Mouse (Mus musculus) fibroblast of lung, adult 2 months (primary cell): ENCODE measurements around the gene Lyz1.
"Not testable (repeated sequence)": the region's sequence is repeated elsewhere in the genome, so short reads cannot be mapped to it uniquely, and the experiment has no call there.

Experiments
- DNase-seq: peaks from one replicate; pipeline ENCODE4 v3.0.0-alpha.2; 2011; ENCODE audit warnings: low read depth

Lyz1 gene

DNA sequence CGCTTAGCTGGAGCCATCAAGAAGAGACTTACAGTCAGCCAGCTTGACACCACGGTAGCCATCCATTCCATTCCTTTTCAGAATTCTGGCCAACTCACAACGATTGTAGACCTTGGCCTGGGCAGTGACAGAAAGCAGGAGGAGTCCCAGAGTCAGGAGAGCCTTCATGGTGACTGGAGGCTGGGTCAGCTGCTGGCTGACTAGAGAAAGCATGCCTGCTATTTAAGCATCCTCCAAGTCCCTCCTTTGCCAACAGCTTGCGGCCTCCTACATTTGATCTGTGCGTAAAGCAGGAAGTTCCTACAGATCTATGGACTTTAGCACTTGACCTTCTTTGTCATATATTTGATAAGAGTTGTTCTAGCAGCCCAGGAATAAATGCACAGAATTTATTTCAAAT, at the start of gene Lyz1:
Gene Lyz1, minus strand, starts transcription at position 198 of the 400 bp plus-strand sequence.
- no peak for DNase-seq

DNA sequence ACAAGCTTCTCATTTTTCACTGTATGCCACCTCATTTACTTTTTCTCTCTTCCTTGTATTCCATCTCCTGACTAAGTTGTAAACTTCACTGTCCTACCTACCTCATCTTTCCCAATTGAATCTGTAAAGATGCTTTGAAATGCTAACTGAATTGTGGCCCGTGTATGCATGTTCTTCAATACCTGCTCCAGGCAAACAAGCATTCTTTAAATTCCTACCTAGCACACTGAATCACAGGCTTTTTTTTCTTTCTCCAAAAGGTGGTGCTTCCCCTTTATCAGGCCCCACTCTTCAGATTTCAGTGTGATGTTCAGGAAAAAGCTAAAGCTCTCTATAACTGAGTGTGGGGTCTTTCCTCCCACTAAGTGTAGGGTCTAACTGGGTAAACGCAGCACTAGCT, 49.7 kb upstream of the Lyz1 start:
- DNase-seq = no peak

DNA sequence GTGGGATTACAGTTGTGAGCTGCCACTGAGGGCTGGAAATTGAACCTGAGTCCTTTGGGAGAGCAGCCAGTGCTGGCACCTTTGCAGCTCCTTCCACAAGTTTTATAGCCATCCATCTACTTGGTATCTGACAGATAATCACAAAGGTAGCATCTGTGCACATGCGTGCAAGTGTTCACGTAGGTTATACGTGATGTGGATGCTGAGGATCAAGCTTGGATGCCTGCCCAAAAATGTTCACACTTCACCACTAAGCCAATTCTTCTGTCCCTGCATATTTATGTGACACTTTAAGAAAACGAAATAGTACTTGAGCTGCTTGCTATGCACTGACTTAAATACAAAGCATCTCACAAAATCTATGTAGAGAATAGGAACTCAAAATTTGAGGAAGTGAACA, 48.4 kb upstream of the Lyz1 start:
- DNase-seq = no peak

DNA sequence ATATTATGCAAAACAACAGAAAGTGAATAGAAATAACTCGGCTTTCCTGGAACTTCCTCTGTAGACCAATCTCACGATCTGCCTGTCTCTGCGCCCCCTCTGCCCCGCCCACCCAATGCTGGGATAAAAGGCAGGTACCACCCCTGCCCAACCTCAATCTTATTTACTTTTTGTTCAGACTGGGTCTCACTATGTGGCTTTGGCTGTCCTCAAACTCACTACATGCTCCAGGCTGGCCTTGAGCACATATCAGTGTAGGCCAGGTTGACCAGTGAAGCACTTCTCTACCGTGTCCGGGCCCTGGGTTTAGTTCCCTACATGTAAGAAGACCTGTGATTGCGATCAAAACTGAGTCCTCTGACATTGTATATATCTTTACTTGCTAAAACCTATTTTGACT, 46.6 kb upstream of the Lyz1 start:
- DNase-seq = no peak

DNA sequence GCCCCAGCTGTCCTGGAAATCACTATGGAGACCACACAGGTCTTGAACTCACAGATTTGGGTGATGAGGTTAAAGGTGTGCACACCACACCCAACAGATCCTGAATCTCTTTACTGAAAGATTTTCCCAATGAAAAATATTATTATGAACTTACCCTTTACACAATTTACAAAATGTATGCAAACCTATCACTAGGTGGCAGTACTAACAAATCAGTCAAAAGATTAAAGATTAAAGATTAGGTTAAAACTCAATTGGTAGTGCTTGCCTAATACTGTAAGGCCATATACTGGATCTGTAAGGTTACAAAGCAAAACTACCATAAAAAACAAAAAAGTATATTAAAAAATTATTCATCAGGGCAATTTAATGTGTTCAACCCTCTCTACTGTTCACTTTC, 45.3 kb upstream of the Lyz1 start:
- DNase-seq = no peak

DNA sequence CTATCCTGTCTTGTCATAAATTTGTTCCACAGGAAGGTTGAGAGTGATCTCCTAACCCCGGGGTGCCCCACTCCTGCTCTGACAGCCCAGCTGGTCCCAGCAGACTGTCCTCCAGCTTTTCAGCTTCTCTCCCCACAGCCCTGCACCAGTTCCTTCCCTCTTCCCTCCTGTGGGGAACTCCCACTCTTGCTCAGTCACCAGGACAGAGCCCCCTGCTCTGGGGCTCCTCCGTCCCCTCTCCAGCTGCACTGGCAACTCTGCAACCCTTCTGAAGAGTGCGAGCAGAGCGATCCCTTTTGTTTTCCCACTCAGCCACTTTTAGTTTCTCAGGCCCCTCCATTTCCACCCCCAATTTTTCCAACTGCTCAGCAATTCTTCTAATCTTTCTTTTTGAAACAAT, 43.0 kb upstream of the Lyz1 start:
- DNase-seq = no peak

DNA sequence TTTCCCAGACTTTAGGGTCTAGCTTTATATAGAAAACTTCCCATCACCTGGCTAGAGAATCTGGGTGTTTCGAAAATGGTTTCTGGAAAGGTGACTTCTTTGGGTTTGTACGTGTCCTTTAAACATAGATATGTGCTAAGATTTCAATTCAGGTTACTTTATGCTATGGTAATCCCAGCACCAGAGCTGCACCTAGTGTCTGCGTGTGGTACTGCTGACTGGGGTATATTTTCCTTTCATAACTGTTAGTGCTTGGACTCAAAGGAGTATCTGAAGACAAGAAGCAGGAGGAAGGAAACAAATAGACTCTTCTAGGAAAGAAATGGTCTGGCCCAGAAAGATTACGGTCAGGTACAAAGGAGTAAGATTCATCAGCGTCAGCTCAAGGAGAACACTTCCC, 37.9 kb upstream of the Lyz1 start:
- DNase-seq = no peak

DNA sequence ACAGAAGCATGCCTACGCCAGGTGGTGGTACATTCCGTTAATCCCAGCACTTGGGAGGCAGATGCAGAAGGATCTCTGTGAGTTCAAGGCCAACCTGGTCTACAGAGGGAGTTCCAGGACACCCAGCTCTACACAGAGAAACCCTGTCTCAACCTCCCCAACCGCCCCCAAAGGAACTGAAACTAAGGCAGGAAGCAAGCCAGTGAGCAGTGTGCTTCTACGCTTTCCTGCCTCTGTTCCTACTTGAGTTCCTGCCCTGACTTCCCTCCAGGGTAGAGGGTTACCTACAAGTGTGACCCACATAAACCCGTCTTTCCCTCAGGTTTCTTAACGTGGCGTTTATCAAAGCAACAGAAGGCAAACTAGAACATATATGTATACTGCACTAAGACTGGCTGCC, 31.1 kb upstream of the Lyz1 start:
- DNase-seq = no peak

DNA sequence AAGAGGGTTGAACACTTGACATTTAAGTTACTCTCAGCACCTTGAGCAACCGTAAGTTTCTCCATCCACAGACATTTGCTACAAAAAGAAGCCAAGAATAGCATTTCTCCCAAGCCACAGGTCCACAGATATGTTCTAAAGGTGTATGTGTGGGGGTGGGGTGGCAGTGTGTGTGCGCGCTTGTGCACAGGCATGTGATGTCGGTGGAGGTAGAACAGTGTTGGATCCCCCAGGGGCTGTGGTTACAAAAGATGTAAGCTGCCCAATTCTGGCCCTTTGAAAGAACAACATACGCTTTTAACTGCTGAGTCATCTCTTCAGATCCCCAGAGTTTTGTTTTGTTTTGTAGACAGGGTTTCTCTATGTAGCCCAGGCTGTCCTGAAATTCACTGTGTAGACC, 30.0 kb upstream of the Lyz1 start:
- no peak for DNase-seq

DNA sequence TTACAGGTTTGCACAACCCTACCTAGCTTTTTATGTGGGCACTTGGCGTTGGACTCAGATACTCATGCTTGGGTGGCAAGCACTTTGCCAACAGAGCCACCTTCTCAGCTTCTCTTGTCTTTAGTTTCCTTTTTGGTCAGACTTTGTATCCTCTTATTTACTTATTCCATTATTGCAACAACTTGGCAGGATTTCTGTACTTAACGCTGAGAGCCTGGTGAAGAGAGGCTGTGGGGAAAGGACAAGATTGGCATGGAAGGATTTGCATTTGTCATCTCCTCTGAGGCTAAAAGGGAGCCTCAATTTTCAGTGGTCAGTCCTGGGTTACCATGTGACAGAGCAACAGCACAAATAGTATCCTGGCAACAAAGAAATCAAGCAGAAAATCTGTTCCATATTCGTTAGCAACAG, 27.9 kb upstream of the Lyz1 start:
- no peak for DNase-seq

DNA sequence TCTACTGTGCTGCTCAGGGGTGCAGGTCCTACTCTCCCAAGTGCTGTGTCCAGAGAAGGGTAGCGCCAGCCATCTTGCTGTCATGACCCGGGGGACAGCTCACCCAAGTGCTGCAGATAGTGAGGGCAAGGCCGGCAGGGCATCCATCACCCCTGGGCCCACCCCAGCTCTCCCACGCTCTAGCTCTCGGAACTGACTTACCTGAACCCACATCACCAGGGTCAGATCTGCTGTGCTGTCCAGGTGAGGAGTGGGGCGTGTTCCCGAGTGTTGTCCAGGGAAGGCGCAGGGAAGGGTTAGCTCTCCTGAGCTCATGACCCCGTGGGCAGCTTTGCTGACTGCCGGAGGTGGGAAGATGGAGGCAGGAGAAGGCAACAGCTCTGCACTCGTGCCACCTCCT, 23.7 kb upstream of the Lyz1 start:
- DNase-seq = no peak

DNA sequence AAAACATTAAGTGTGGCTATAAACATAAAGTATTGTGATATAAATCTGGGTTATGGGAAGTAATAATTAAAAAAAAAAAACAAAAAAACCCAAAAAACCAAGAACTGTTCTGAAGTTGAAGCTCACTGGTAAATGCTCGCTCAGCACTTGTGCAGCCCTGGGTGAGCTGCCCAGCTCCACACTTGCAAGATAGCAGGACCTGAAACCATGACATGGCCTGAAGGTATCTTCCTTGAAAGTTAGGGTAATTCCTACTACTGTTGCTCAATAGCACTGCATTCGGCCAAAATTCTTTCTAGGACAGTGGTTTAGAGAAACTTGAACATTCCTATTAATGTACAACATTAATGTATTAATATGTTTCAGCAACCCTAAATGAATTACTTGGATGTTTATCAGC, 20.5 kb upstream of the Lyz1 start:
- no peak for DNase-seq

DNA sequence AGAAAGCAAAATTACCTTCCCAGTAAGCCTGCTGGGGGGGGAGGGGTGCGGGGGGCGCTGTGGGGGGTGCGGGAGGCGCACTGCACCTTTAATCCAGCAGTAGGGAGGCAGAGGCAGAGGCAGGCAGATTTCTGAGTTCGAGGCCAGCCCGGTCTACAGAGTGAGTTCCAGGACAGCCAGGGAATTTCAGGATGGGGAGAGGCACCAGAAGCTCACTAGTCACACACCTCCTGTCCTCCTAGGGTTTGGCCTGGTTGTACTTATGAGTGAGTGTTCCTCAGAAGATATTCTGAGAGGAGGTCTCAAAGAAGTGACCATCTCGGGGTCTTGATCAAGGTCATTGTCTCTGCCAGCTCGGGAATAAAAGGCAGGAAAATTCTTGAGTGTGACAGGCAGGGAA, 19.5 kb upstream of the Lyz1 start:
- no peak for DNase-seq

DNA sequence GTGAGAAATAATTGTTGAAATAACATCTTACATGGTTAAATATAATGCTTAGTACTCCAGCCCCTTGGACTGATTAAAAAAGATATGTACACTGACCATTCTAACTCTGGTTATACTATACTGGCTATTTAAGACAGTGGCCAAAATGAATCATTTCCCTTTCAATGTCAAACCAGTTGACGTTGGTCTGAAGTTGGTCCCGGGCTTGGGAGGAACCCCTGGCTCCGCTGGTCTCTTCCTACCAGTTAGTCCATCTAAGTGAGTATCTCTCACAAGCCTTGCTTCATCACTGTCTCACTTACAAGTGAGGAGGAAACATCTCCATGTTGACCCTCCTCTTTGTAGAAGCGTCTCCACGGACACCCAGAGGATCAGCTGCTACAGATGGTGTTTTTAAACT, 11.7 kb upstream of the Lyz1 start:
- no peak for DNase-seq

DNA sequence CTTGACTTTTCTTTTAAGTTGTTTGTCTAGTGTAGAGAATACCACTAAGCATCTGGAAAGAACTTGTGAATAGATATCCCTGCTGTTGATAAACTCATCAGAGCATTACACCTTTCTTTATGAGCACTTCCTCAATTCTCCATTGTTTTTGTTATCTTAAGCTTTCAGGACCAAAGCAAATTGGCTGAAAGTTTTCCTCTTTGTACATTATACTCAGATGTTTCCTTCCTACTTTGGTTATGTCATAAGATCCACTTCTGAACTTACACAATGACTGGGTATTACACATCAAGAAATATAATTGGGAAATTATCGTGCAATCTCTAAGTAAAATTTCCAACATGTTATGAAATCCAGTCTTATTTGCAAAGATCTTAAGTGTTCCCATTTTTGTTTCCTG, 9.0 kb upstream of the Lyz1 start:
- DNase-seq = no peak

DNA sequence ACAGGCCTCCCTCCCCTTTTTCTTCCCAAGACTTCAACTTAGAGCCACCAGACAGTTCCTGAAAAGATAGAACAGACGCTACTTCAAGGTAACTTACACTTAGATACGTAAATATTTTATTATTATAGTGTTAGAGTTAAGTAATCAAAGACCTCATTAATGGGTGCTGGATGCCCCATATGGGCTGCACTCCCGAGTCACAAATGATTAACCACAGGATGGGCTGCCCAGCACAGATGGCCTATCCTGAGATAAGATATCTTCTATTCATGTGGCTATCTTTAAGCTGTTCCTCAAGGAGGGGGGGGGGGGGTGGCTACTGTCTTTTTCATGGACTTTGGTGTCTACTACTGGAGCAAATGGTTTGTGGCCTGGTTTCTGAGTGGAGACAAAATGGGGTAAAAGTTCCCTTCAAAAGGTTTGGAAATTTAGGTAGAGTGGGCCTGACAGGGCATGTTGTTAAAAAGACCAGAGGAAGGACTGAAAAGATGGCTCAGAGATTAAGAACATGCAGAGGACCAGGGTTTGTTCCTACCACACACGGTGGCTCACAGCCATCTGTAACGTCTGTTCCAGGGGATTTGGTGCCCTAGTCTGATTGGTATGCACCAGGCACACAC, 7.3 kb upstream of the Lyz1 start:
- no peak for DNase-seq

DNA sequence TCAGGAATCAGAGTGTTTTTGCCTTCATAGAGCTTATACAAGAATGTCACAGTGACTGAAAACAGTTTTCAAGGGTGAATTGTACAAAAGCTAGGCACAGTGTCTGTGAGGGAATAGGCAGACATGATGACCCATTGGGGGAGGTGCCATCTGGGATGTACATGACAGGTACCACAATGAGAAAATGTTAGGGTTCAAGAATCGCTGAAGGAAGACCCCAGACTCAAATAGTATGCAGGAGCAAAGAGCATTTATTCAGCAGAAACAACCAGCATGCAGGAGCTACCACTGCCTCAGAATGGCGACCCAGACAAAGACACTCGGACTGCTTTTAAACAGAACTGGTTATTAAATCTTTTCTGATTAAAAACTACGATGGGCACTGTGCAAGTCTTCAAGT, 6.4 kb upstream of the Lyz1 start:
- DNase-seq = no peak

DNA sequence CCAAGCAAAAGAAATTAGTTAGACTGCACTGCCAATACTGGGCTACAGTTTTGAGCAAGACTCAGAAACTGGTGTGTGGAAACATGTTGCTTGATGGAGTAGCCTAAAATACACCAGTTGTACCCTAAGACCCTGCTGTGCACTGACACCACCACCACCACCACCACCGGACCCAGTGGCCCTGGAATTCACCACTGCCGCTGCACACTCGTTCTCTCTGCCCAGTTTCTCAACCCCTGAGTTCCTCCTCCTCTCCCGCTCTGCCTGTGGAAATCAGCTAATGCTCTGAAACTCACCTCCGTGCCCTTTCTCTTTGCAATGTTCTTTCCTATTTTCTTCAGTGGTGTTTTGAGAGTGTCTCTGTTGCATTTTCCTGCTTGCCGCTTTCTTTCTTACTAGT, 5.7 kb upstream of the Lyz1 start:
- no peak for DNase-seq

DNA sequence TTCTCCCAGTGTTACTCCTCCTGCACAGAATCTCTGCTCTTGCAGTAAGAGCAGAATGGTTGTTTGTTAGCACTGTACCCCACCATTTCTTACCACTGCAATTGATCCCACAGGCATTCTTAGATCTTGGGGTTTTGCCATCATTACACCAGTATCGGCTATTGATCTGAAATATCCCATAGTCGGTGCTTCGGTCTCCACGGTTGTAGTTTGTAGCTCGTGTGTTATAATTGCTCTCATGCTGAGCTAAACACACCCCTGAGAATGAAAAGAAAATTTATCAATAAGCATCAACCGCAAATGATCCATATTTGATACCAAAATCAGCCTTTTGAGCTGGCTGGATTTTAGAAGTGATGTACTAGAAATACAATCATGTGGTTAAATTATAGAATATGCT, 1.7 kb downstream of the Lyz1 start:
- DNase-seq = not testable (repeated sequence)

DNA sequence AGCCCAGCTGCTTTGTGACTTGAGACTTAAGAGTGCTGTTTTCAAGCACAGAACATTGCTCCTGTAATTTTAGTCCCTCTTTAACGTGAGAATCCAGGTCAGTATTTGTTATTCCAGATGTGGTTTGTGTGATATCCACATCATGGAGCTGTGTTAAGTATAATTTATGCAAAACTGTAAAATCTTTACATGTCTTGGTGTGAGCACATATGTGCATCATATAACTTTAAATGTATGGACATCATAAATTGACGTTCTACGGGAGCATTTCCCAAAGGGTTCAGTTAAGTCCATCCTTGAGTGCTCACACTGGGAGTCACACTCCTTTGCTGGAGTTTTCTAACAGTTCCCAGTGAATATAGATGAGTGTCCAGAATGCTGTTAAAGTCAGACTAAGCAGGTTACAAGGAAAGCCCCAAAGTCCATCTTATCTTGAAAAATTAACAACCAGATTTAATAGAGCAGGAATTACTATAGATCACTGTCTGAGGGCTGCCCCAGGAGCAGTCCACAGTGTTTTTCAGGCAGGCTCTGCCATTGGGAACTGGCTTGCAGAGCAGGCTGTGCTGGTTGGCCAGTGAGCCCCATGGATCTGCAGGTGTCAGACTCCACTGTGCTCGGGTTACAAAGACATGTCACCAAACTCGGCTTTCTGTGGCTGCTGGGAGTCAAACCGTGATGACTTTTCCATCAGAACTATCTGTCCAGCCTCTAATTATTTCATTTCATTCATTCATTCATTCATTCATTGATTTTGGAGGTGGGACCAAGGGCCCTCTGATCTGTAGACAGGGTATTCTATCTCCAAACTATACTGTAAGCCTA, 2.4 kb downstream of the Lyz1 start:
- DNase-seq = no peak

DNA sequence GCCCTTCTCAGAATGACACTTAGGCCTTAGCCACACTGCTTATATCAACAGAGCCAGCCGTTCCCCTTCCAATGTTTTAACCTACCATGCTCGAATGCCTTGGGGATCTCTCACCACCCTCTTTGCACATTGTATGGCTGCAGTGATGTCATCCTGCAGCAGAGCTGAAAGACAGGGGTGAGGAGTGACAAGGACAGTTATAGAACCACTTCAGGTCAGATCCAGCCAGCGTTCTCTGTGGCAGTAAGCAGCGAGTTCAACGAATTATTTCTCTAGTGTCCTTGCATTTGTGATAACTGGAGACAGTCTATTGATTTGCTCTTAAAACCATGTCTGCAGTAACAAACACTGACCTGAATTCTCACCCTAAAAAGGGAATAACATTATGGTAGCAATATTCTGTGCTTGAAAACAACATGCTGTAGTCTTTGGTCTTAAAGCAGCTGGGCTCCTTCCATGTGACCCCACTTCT, 3.6 kb downstream of the Lyz1 start:
- not testable (repeated sequence) for DNase-seq

DNA sequence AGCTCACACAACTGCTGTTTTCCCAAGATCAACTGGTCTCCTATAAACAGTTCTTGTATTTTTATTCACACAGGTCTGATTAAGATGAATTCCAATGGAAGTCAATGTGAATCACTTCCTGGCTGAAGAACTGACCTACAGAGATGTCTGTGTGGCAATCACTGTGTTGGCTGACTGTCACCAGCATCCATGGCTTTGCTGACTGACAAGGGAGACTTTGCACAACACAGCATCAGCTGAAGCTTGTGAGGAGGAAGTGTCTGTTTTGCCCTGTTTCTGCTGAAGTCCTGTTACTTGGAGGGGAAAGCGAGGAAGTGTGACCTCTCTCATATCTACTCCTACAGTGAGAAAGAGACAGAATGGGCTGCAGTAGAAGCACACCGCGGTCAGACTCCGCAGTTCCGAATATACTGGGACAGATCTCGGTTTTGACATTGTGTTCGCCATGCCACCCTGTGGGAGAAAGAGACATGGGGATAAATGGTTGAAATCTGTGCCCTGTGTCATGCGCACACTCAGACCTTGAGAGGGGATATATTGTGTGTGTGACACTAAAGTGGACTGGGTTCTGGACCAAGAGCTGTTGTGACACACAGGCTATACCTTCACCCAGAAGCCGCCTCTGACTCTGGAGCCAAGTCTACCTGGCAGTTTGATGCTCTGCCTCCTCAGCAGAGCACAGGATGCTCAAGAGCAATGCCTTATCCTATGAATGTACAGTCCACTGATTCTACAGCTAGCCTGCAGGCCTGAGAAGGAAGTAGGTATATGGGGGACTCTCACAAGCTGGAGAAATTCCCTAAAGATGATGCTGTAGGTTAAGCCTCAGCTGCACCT, 4.3 kb downstream of the Lyz1 start:
- DNase-seq = no peak
